Mouse (Mus musculus) gastrocnemius, adult 2 months (tissue): Measurements from ENCODE around the gene Ppara. TPM values are rescaled to one million over a fixed set of nuclear protein-coding genes. Genes with fewer than 3 reads are reported as not detected.
A peak's percentile ranks its signal among the peaks of the same experiment; 100 is the strongest.

ENCODE experiments used
- DNase-seq: peaks from one replicate; pipeline ENCODE4 v3.0.0; 2022
- H3K27ac ChIP-seq: fragments of 200-600 bp; 2 replicates; pipeline ENCODE4 v1.8.1; 2022; ENCODE audit warnings: mild to moderate bottlenecking
- H3K4me3 ChIP-seq: fragments of 200-600 bp; 2 replicates; pipeline ENCODE4 v1.8.1; 2022; ENCODE audit warnings: mild to moderate bottlenecking, moderate library complexity
- CTCF ChIP-seq: fragments of 200-600 bp; IDR thresholded peaks from 2 replicates; pipeline ENCODE4 v1.8.1; 2022; ENCODE audit warnings: antibody characterized with exemption, mild to moderate bottlenecking, moderate library complexity
- intact Hi-C: fragments of 180-260 bp; cut with DNase I; formaldehyde crosslinking; loops from one replicate; pipeline ENCODE4 v1.15.1; 2025
- total RNA-seq, 2 experiments: library from RNA; stranded (reverse); gene quantifications; 2 replicates each; pipeline ENCODE4 v1.2.3; 2021

Gene Ppara
- total RNA-seq, 2 experiments from 2014 or later = 15.4 to 47.2 TPM

- Histone ChIP-seq H3K27ac (peak overlapping the region; percentile 84), H3K4me3 (no peak overlapping the region)
- DNase-seq = no peak
- TF ChIP-seq CTCF = no peak
- intact Hi-C loops = loop anchor here (5.0 kb wide), 1 partner anchor 35 kb away; no protein-coding TSS in a partner anchor
These were observed 27.8 kb upstream of the Ppara start for GRCm38 (mm10) chr15:85707017-85707416.

- H3K4me3 ChIP-seq = no peak overlapping the region
- DNase-seq = no peak
- TF ChIP-seq CTCF = no peak
- peak overlapping the region; percentile 84 for H3K27ac ChIP-seq
- intact Hi-C loops = loop anchor here (5.0 kb wide), 1 partner anchor 35 kb away; no protein-coding TSS in a partner anchor
These were observed 27.2 kb upstream of the Ppara start for GRCm38 (mm10) chr15:85707458-85708030.

GRCm38 (mm10) chr15:85708217-85708616 lies 26.6 kb upstream of the Ppara start:
- no peak for DNase-seq
- intact Hi-C loops = loop anchor here (5.0 kb wide), 1 partner anchor 36 kb away; no protein-coding TSS in a partner anchor
- Histone ChIP-seq H3K4me3 (no peak overlapping the region), H3K27ac (peak overlapping the region; percentile 84)
- no peak for TF ChIP-seq CTCF

GRCm38 (mm10) chr15:85708843-85709242 lies 25.9 kb upstream of the Ppara start:
- no peak for TF ChIP-seq CTCF
- no peak for DNase-seq
- intact Hi-C loops = loop anchor here (5.0 kb wide), 1 partner anchor 37 kb away; no protein-coding TSS in a partner anchor
- Histone ChIP-seq H3K4me3 (peak overlapping the region; percentile 5; the same call in 1 of the 2 replicates), H3K27ac (peak overlapping the region; percentile 84)

GRCm38 (mm10) chr15:85709268-85709973 lies 25.4 kb upstream of the Ppara start:
- Histone ChIP-seq H3K27ac (peak overlapping the region; percentile 84), H3K4me3 (peak overlapping the region; percentile 5; the same call in 1 of the 2 replicates)
- peak; percentile 89 for DNase-seq
- intact Hi-C loops = loop anchor here (5.0 kb wide), 1 partner anchor 37 kb away; no protein-coding TSS in a partner anchor
- TF ChIP-seq CTCF = peak; percentile 99

- Histone ChIP-seq H3K27ac (peak overlapping the region; percentile 84), H3K4me3 (no peak overlapping the region)
- peak; percentile 80 for TF ChIP-seq CTCF
- DNase-seq = peak; percentile 88
- intact Hi-C loops = loop anchor here (1.0 to 10.0 kb wide), 3 partner anchors 100 to 335 kb away; no protein-coding TSS in a partner anchor
These were observed 24.6 kb upstream of the Ppara start for GRCm38 (mm10) chr15:85710179-85710578.

- no peak overlapping the region for H3K4me3 ChIP-seq
- TF ChIP-seq CTCF = no peak
- no peak overlapping the region for H3K27ac ChIP-seq
- intact Hi-C loops = loop anchor here (1.0 to 10.0 kb wide), 3 partner anchors 101 to 334 kb away; no protein-coding TSS in a partner anchor
- DNase-seq = no peak
These were observed 23.9 kb upstream of the Ppara start for GRCm38 (mm10) chr15:85710641-85711580.

- peak; percentile 41 for TF ChIP-seq CTCF
- DNase-seq = no peak
- H3K27ac ChIP-seq = no peak overlapping the region
- intact Hi-C loops = loop anchor here (10.0 kb wide), 1 partner anchor 332 kb away; no protein-coding TSS in a partner anchor
- H3K4me3 ChIP-seq = no peak overlapping the region
These were observed 22.1 kb upstream of the Ppara start for GRCm38 (mm10) chr15:85712565-85713168.

GRCm38 (mm10) chr15:85713417-85713816 lies 21.4 kb upstream of the Ppara start:
- no peak for DNase-seq
- no peak for TF ChIP-seq CTCF
- intact Hi-C loops = loop anchor here (10.0 kb wide), 1 partner anchor 331 kb away; no protein-coding TSS in a partner anchor
- Histone ChIP-seq H3K4me3 (no peak overlapping the region), H3K27ac (no peak overlapping the region)

- intact Hi-C loops = loop anchor here (10.0 kb wide), 1 partner anchor 330 kb away; no protein-coding TSS in a partner anchor
- TF ChIP-seq CTCF = no peak
- no peak for DNase-seq
- Histone ChIP-seq H3K4me3 (no peak overlapping the region), H3K27ac (no peak overlapping the region)
These were observed 19.7 kb upstream of the Ppara start for GRCm38 (mm10) chr15:85715059-85715458.

- DNase-seq = peak; percentile 85
- intact Hi-C loops = loop anchor here (1.0 to 10.0 kb wide), 3 partner anchors 125 to 329 kb away; no protein-coding TSS in a partner anchor
- H3K4me3 ChIP-seq = no peak overlapping the region
- TF ChIP-seq CTCF = no peak; the same call in none of the 2 replicates
- no peak overlapping the region for H3K27ac ChIP-seq
These were observed 18.7 kb upstream of the Ppara start for GRCm38 (mm10) chr15:85716045-85716444.
